Comparison of ENCODE assay signal across 31 mouse cellular contexts in genomic region chr13:111968197-111968596, GRCm38 (mm10).
DNase-seq lines count a peak whose midpoint lies in the region; ATAC-seq and TF ChIP-seq lines count a peak whose summit lies in the region.
"Had no signal": no experiment of that assay in that cellular context is flagged by ENCODE, and none has a peak within 500 bp of the region (broad histone marks: within the 10 kb centered on the region; RNA-seq: fewer than 3 reads in every experiment).

No protein-coding gene starts in this region.

- peaks cover 6% of the 10 kb centered on the region for H3K4me1 ChIP-seq in embryonic facial prominence, embryonic 14.5 days (ENCODE audit: control insufficient read depth, insufficient read depth, low read length)
- H3K4me1 ChIP-seq in embryonic facial prominence, embryonic 10.5 days, result peaks cover 32% of the 10 kb centered on the region
- peaks cover 43% of the 10 kb centered on the region for H3K4me1 ChIP-seq in kidney, embryonic 15.5 days
- H3K4me1 ChIP-seq in olfactory bulb, adult 2 months (ENCODE audit: control insufficient read depth, insufficient read depth, low read length), result peaks cover 3% of the 10 kb centered on the region; the same call in 1 of the 2 replicates
- H3K4me1 ChIP-seq: embryonic facial prominence, embryonic 15.5 days; forebrain, embryonic 12.5 days; midbrain, embryonic 10.5 days; midbrain, embryonic 15.5 days had no signal

- no peak for TF ChIP-seq CTCF in Patski (IDR thresholded peaks at IDR 0.05)
- no peak for TF ChIP-seq CTCF in olfactory bulb, adult 2 months (IDR thresholded peaks at IDR 0.05; ENCODE audit: insufficient read depth, low read depth, low read length)

- no peak for TF ChIP-seq POLR2A in olfactory bulb, adult 2 months (IDR thresholded peaks at IDR 0.05; ENCODE audit: insufficient read depth, low read depth, low read length)

- 49% methylated on average over 7 of the region's 7 CpGs for WGBS in embryonic facial prominence, embryonic 14.5 days
- 68% methylated on average over 7 of the region's 7 CpGs for WGBS in embryonic facial prominence, embryonic 10.5 days
- 23% methylated on average over 7 of the region's 7 CpGs for WGBS in kidney, embryonic 15.5 days
- WGBS in olfactory bulb, adult 2 months, result 49% methylated on average over 7 of the region's 7 CpGs

- no peaks in the 10 kb centered on the region for H3K27me3 ChIP-seq in embryonic facial prominence, embryonic 14.5 days (replicated peaks; ENCODE audit: control insufficient read depth, insufficient read depth, low read length)
- no peaks in the 10 kb centered on the region for H3K27me3 ChIP-seq in embryonic facial prominence, embryonic 10.5 days (replicated peaks; ENCODE audit: low read depth, poor library complexity, severe bottlenecking)
- no peaks in the 10 kb centered on the region for H3K27me3 ChIP-seq in kidney, embryonic 15.5 days
- H3K27me3 ChIP-seq in Patski, result no peaks in the 10 kb centered on the region
- H3K27me3 ChIP-seq: CH12.LX; embryonic facial prominence, embryonic 15.5 days; heart, embryonic 15.5 days; hindbrain, embryonic 12.5 days; intestine, embryonic 15.5 days; limb, embryonic 13.5 days; midbrain, embryonic 15.5 days had no signal

- H3K27ac ChIP-seq in embryonic facial prominence, embryonic 14.5 days (replicated peaks; ENCODE audit: low read depth, low read length), result no peak overlapping the region
- H3K27ac ChIP-seq in embryonic facial prominence, embryonic 10.5 days (replicated peaks), result no peak overlapping the region
- peak overlapping the region; percentile 78 for H3K27ac ChIP-seq in kidney, embryonic 15.5 days
- peak overlapping the region; percentile 36; the same call in 1 of the 2 replicates for H3K27ac ChIP-seq in olfactory bulb, adult 2 months (ENCODE audit: insufficient read depth, low read depth, low read length)
- H3K27ac ChIP-seq: embryonic facial prominence, embryonic 15.5 days; forebrain, embryonic 12.5 days; heart, embryonic 10.5 days; heart, embryonic 15.5 days; hindbrain, embryonic 12.5 days; hindbrain, postnatal 0 days; intestine, embryonic 15.5 days; layer of hippocampus, adult 2 months; left cerebral cortex, adult 2 months; limb, embryonic 13.5 days; liver, embryonic 12.5 days; midbrain, embryonic 10.5 days; midbrain, embryonic 15.5 days had no signal

- in situ Hi-C loops in Patski (cut with MboI; ENCODE audit: low pct_unique_long_range_greater_than_20kb), result loop anchor here (5.0 kb wide), 1 partner anchor 54 kb away; no protein-coding TSS in a partner anchor

- no peaks in the 10 kb centered on the region for H3K9me3 ChIP-seq in embryonic facial prominence, embryonic 14.5 days (ENCODE audit: control insufficient read depth, low read length)
- no peaks in the 10 kb centered on the region for H3K9me3 ChIP-seq in embryonic facial prominence, embryonic 10.5 days
- H3K9me3 ChIP-seq in kidney, embryonic 15.5 days (replicated peaks), result no peaks in the 10 kb centered on the region
- H3K9me3 ChIP-seq: embryonic facial prominence, embryonic 15.5 days; forebrain, embryonic 12.5 days; heart, embryonic 10.5 days; heart, embryonic 15.5 days; hindbrain, embryonic 12.5 days; intestine, embryonic 15.5 days; limb, embryonic 13.5 days; liver, embryonic 12.5 days; midbrain, embryonic 10.5 days; midbrain, embryonic 15.5 days had no signal

- POLR2A ChIA-PET in Patski (lab: Charles Lee), result interaction anchor here (1.9 kb wide), 1 partner anchor 159 kb away, joined by 9 read pairs; the partner anchor contains the start of gene Map3k1

- H3K36me3 ChIP-seq in embryonic facial prominence, embryonic 14.5 days (ENCODE audit: control insufficient read depth, insufficient read depth, low read length), result no peaks in the 10 kb centered on the region
- H3K36me3 ChIP-seq in embryonic facial prominence, embryonic 10.5 days (replicated peaks), result no peaks in the 10 kb centered on the region
- no peaks in the 10 kb centered on the region for H3K36me3 ChIP-seq in kidney, embryonic 15.5 days
- H3K36me3 ChIP-seq: embryonic facial prominence, embryonic 15.5 days; forebrain, embryonic 12.5 days; heart, embryonic 10.5 days; heart, embryonic 15.5 days; hindbrain, embryonic 12.5 days; intestine, embryonic 15.5 days; limb, embryonic 13.5 days; liver, embryonic 12.5 days; midbrain, embryonic 10.5 days; midbrain, embryonic 15.5 days had no signal

- DNase-seq in embryonic facial prominence, embryonic 14.5 days (ENCODE audit: low spot score), result no peak
- no peak for DNase-seq in embryonic facial prominence, embryonic 10.5 days (ENCODE audit: low spot score)
- no peak for DNase-seq in kidney, postnatal 10 days
- DNase-seq in Patski (ENCODE audit: low read depth, low spot score) (peak; percentile 62), MN1 (ENCODE audit: low spot score) (no peak)
- DNase-seq: adrenal gland, postnatal 10 days; cerebellum, adult 18-20 months; cerebellum, postnatal 10 days; forebrain, postnatal 0 days; gastrocnemius, postnatal 10 days; lung, adult 18-20 months; lung, postnatal 14 days; right cerebral cortex, postnatal 4 days; thymus, adult 2 months; thymus, postnatal 4 days had no signal

- CTCF ChIA-PET in Patski (lab: Charles Lee), result interaction anchor here (1.2 kb wide), 2 partner anchors 8 to 10 kb away, joined by 3 to 4 read pairs; no protein-coding TSS in a partner anchor

- H3K4me3 ChIP-seq in embryonic facial prominence, embryonic 14.5 days (ENCODE audit: low read depth, low read length), result no peak overlapping the region
- no peak overlapping the region for H3K4me3 ChIP-seq in embryonic facial prominence, embryonic 10.5 days
- H3K4me3 ChIP-seq in kidney, embryonic 15.5 days (replicated peaks), result no peak overlapping the region
- no peak overlapping the region for H3K4me3 ChIP-seq in olfactory bulb, adult 2 months (ENCODE audit: insufficient read depth, low read depth, low read length)
- H3K4me3 ChIP-seq: embryonic facial prominence, embryonic 15.5 days; forebrain, embryonic 12.5 days; heart, embryonic 10.5 days; heart, embryonic 15.5 days; hindbrain, embryonic 12.5 days; intestine, embryonic 15.5 days; layer of hippocampus, adult 2 months; left cerebral cortex, adult 2 months; limb, embryonic 13.5 days; liver, embryonic 12.5 days; midbrain, embryonic 10.5 days; midbrain, embryonic 15.5 days had no signal

- 0 out of 2 replicates have a peak overlapping the region, but pooled peaks have one; percentile 7 for H3K4me2 ChIP-seq in embryonic facial prominence, embryonic 14.5 days (ENCODE audit: low read depth, low read length)
- peak overlapping the region; percentile 46 for H3K4me2 ChIP-seq in kidney, embryonic 15.5 days
- H3K4me2 ChIP-seq: embryonic facial prominence, embryonic 15.5 days; forebrain, embryonic 12.5 days; heart, embryonic 15.5 days; hindbrain, embryonic 12.5 days; intestine, embryonic 15.5 days; limb, embryonic 13.5 days; liver, embryonic 12.5 days; midbrain, embryonic 15.5 days had no signal

- ATAC-seq in embryonic facial prominence, embryonic 14.5 days (ENCODE audit: low read depth), result no peak
- no peak; the same call in 1 of the 2 replicates for ATAC-seq in kidney, embryonic 15.5 days (replicated peaks; ENCODE audit: low FRiP score)
- ATAC-seq in Patski, result peak; percentile 80
- ATAC-seq: forebrain, postnatal 0 days; hindbrain, postnatal 0 days; intestine, embryonic 15.5 days; liver, embryonic 12.5 days; midbrain, embryonic 15.5 days had no signal

- no peak overlapping the region for H3K9ac ChIP-seq in embryonic facial prominence, embryonic 14.5 days (ENCODE audit: low read depth, low read length)
- no peak overlapping the region for H3K9ac ChIP-seq in kidney, embryonic 15.5 days
- H3K9ac ChIP-seq: embryonic facial prominence, embryonic 15.5 days; forebrain, embryonic 12.5 days; forebrain, postnatal 0 days; heart, embryonic 15.5 days; hindbrain, embryonic 12.5 days; intestine, embryonic 15.5 days; limb, embryonic 13.5 days; liver, embryonic 12.5 days; midbrain, embryonic 15.5 days had no signal

Comparison
In these comparisons a context has a peak if more than half of its experiments do, and no peak if none do; other contexts are left out.
1. H3K27ac ChIP-seq: peak in kidney, embryonic 15.5 days (single experiment) and olfactory bulb, adult 2 months (single experiment); none in embryonic facial prominence, embryonic 14.5 days (single experiment) and embryonic facial prominence, embryonic 10.5 days (single experiment).